Mouse (Mus musculus) WW6 (cell line): Measurements from ENCODE around the gene Pradc1.

Experiments used
- DNase-seq: peaks from one replicate; pipeline ENCODE4 v3.0.0-alpha.2; 2013; ENCODE audit warnings: low read depth, low spot score

Pradc1 gene

GRCm38 (mm10) chr6:85451664-85452410 is at the start of gene Pradc1:
Pradc1 (minus strand) TSS chr6:85451970.
- DNase-seq, result peak; percentile 85

- DNase-seq, result no peak
Observed at GRCm38 (mm10) chr6:85500416-85500815, 48.6 kb upstream of the Pradc1 start.

GRCm38 (mm10) chr6:85498147-85498546 is 46.4 kb upstream of the Pradc1 start:
- no peak for DNase-seq

GRCm38 (mm10) chr6:85496976-85497375 is 45.2 kb upstream of the Pradc1 start:
- DNase-seq, result no peak

DNA sequence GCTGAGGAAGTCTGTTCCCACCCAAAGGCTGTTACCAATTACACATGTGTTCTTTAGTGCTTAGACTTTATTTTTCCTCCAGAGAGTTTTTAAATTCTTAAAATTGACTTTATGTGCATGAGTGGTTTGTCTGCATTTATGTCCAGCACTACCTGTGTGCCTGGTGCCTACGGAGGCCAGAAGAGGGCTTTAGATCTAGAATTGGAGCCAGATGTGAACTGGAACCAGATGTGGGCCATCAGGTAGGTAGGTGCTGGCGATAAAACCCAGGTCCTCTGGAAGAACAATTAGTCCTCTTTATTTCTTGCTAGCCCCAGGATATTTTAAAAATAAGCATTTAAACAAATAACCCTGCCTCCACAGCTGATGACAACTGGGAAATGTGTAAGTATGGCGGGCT is 39.8 kb upstream of the Pradc1 start:
- no peak for DNase-seq

DNA sequence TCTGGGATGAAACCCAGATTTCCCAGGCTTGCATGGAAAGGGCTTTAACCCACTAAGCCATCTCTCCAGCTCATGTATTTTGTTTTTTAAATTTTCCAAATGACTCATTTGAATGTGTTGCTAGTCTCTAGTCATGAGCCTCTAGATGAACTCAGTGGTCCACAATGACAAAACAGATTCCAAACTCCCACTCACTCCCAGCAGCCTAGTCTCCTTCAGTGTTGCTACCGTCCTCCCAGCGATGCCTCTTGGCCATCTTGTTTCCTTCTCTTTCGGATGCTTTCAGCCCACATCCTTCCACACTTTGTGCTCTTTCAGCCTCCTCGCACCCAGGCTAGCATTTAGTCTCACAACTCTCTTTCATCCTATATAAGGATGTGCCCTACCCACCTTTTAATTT is 38.5 kb upstream of the Pradc1 start:
- DNase-seq, result no peak

DNA sequence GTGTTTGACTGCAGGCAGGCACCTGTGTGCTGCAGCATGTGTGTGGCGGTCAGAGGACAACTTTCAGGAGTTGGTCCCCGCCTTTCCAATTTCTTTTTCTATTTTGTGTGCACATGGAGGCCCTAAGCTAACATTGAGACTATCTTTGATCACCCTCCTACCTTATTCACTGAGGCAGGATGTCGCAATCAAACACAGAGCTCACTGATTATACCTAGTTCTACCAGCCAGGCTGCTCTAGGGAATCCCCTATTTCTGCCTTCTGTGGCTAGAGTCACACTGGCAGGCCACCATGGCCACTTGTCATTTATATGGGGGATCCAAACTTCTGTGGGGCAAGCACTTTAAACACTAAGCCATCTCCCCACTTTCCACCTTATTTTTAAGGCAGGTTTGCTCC is 37.9 kb upstream of the Pradc1 start:
- no peak for DNase-seq

DNA sequence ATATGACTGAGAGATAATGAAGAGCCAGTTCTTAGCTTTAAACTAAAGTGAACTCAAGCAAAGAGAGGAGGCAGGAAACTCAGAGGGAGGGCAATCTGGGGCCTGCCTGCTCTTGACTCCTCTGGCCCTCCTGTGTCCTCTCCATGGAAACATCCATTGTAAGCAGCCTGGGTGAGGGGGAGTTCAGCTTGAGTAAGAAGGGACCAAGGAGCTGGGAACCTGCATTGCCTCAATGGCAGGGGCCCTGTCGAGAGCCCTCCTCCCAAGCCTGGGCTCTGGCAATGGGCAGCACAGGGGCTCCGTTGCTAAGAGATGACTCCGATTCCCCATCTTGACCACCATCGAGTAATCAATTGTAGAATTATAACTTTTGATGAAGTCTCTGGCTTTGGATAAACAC is 36.7 kb upstream of the Pradc1 start:
- DNase-seq, result no peak

- DNase-seq, result no peak
Observed at GRCm38 (mm10) chr6:85485738-85486137, 34.0 kb upstream of the Pradc1 start.

GRCm38 (mm10) chr6:85483843-85484721 is 32.3 kb upstream of the Pradc1 start:
- DNase-seq, result no peak

DNA sequence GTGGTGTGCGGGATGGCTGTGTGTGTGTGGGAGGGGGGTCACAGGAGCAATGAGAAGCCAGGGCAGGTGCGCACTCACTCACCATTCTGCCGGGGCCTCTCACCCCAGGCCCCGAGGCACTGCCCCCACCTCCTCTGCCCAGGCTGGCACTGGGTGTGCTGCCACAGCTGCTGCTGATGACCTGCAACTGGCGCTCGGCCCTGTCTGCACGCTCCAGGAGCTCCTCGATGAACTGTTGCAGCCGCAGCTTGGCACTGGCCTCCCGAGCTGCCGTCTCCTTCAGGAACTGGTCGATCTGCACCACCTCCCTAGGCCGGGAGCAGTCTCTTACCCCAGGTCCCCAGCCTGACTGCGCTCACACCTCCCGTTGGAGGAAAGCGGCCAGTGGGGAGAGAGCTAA is 28.9 kb upstream of the Pradc1 start:
- no peak for DNase-seq

- no peak for DNase-seq
Observed at GRCm38 (mm10) chr6:85479979-85480378, 28.2 kb upstream of the Pradc1 start.

DNA sequence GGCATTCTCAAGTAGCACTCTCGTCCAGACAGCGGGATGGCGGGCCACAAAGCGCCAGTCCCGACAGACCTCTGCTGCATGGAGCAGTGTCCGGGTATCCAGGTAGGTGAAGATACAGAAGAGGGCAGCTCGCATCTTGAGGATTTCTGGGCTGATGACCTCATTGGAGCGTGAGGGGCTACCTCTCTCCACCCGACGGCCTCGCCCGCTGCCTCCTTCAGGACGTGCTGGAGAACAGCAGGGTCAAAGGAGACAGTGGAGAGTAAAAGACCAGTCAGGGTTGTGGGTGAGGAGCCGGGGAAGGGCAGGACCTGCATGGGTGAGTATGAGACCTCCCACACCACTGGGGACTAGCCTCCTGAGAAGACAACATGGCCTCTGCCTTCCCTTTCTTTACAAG is 26.6 kb upstream of the Pradc1 start:
- no peak for DNase-seq

DNA sequence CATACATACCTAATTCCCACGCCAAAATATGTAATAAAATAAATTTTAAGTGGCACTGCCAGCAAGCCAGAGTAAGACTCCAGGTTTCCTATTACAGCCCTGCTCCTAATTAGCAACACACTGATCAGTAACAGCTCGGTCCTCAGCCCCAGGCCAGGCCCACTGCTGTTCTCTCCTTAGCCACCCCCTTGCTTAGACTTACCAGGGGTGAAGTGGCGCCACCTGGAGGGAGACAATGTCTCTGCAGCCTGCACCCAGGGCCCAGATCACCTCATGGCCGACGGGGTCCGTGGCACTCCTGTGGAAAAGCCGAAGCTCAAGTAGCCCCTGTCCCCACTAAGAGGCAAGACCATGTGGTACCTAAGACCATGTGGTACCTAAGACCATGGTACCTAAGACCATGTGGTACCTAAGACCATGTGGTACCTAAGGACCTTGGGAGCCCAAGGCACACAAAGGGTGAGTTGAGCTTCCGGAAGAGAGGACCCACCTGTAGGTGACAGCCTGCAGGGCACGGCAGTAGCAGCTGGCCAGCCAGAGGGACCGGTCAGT is 25.7 kb upstream of the Pradc1 start:
- peak; percentile 65 for DNase-seq

GRCm38 (mm10) chr6:85475581-85475980 is 23.8 kb upstream of the Pradc1 start:
- DNase-seq, result no peak

GRCm38 (mm10) chr6:85472542-85472941 is 20.8 kb upstream of the Pradc1 start:
- DNase-seq, result no peak

DNA sequence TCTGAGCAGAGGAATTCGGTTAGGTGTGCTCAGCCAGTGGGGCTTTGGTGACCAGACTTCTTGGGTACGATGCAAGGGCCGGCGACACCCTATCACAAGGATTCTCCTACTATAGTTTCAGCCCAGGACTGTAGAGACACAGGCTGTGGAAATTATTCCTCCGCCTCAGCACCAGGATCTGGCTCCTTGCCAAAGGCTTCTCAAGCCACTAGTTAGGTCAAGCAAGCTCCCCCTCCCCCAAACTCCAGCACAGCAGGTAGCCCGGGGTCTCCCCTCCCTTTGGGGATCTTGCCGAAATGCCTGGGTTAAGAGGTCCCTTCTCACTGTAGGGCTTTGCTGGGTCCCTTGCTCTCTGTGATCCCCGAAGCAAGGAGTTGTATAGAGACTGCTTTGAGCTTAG is 20.2 kb upstream of the Pradc1 start:
- DNase-seq, result no peak

DNA sequence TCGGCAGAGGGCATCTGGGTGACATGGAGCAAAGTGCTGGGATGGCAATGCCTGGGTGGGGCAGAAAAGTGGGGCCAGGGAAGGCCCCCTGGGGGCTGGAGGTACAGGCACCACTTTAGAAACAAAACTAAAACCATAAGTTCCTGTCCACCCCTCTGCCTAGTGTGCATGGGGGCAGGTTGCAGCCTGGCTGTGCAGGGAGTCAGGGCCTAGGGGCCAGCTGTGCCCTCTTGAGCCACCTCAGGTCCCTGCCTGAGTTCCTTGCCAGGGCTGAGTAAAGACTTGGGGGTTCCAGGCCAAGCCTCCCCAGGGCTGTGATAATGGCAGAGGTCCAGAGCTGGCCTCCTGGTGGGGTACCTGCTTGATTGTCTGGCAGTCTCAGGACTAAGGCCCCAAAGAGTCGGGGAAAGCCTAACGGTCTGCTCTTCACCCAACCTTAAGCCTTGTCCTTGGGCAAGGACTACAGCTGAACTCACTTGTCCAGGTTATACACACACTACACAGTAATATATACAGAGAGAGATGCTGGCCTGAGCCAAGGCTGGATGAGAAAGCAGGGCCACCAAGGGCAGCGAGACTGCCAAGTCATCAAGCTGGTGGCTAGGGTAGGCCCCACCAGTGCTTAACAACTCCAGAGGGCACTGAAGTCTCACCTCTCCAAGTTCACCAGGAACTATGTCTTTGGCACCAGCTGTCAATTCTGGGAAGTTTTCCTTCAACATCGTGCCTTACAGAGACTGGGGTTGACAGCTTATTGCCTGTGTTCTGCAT is 18.1 kb upstream of the Pradc1 start:
- no peak for DNase-seq

GRCm38 (mm10) chr6:85465381-85465780 is 13.6 kb upstream of the Pradc1 start:
- no peak for DNase-seq

GRCm38 (mm10) chr6:85459621-85460020 is 7.9 kb upstream of the Pradc1 start:
- no peak for DNase-seq

DNA sequence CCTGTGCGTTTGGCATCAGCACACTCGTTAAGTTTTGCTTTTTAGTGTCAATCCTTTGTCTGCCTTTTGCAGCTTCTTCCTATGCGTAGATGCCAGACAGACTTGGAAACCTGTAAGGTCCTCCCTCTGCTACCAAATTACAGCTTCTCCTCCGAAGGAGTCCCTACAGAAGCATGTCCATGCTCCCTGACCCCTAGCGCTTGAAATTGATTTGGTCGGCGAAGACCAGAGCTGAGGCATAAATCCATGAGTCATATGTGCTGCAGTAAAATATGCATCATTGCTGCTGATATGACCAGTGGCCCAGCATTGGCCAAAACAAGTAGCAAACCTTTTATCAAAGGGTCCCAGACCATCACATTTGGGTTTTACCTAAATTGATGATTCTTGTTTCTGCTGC is 1.0 kb upstream of the Pradc1 start:
- no peak for DNase-seq

DNA sequence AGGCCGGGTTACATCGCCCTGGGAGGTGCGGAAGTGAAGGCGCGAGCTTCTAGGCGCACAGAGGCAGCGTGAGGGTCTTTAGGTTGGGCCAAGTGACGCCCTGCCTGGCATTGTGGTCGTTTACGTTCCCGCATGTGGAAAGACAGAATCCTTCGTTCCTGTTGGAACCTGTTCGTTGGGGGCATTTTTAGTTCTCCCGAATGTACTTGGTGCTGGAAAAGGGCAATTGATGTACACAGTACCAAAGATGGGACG is 568 bp upstream of the Pradc1 start:
- no peak for DNase-seq
